Mouse (Mus musculus) heart, embryonic 12.5 days (tissue): ENCODE data around the gene Gpi1. TPM values are rescaled to one million over a fixed set of nuclear protein-coding genes. Genes with fewer than 3 reads are reported as not detected.

Experiments used
- ATAC-seq: fragments of 200-750 bp; cut with Nextera tagmentation; 2 replicates; pipeline ENCODE4 v1.8.0; 2017; ENCODE audit warnings: moderate TSS enrichment, moderate library complexity; ENCODE audit not compliant: insufficient number of reproducible peaks, low FRiP score
- H3K27ac ChIP-seq: fragments of 300-500 bp; sonication (generic); 2 replicates; pipeline ENCODE4 v1.5.1; 2016; ENCODE audit warnings: mild to moderate bottlenecking, moderate library complexity; ENCODE audit not compliant: poor library complexity, severe bottlenecking
- H3K27me3 ChIP-seq: fragments of 300-500 bp; sonication (generic); replicated peaks from 2 replicates; pipeline ENCODE4 v1.6.1; 2016; ENCODE audit warnings: mild to moderate bottlenecking, moderate library complexity
- H3K36me3 ChIP-seq: fragments of 300-500 bp; sonication (generic); 2 replicates; pipeline ENCODE4 v1.6.1; 2016; ENCODE audit warnings: mild to moderate bottlenecking, moderate library complexity
- H3K4me1 ChIP-seq: fragments of 300-500 bp; sonication (generic); replicated peaks from 2 replicates; pipeline ENCODE4 v1.6.1; 2016; ENCODE audit warnings: mild to moderate bottlenecking
- H3K4me2 ChIP-seq: fragments of 300-500 bp; sonication (generic); 2 replicates; pipeline ENCODE4 v1.6.1; 2016; ENCODE audit warnings: mild to moderate bottlenecking, moderate library complexity
- H3K4me3 ChIP-seq: fragments of 300-500 bp; sonication (generic); 2 replicates; pipeline ENCODE4 v1.5.1; 2016; ENCODE audit warnings: mild to moderate bottlenecking
- H3K9ac ChIP-seq: fragments of 300-500 bp; sonication (generic); 2 replicates; pipeline ENCODE4 v1.6.1; 2016; ENCODE audit warnings: mild to moderate bottlenecking, moderate library complexity
- H3K9me3 ChIP-seq: fragments of 300-500 bp; sonication (generic); replicated peaks from 2 replicates; pipeline ENCODE4 v1.6.1; 2016; ENCODE audit warnings: mild to moderate bottlenecking, moderate library complexity
- WGBS: fragments of 180-500 bp; shearing (Covaris S2); methylation state at CpG from one replicate; pipeline ENCODE4 v1.1.7; 2016; 5-methylcytosine and 5-hydroxymethylcytosine counted together
- polyA plus RNA-seq: library from polyadenylated mRNA; unstranded; fragments of >200 nt; fragmentation: Nextera tagmentation; extraction: Ambion mirVana; gene quantifications from 2 replicates; pipeline ENCODE4 v1.2.1, GENCODE M21; 2016

Gene Gpi1
- polyA plus RNA-seq, 1 experiment from 2014 or later: 777 TPM

GRCm38 (mm10) chr7:34229153-34229552 is 983 bp downstream of the Gpi1 start:
- WGBS: 10% methylated on average over 5 of the region's 5 CpGs
- H3K27ac ChIP-seq: peak overlapping the region; percentile 89
- no peak for ATAC-seq

DNA sequence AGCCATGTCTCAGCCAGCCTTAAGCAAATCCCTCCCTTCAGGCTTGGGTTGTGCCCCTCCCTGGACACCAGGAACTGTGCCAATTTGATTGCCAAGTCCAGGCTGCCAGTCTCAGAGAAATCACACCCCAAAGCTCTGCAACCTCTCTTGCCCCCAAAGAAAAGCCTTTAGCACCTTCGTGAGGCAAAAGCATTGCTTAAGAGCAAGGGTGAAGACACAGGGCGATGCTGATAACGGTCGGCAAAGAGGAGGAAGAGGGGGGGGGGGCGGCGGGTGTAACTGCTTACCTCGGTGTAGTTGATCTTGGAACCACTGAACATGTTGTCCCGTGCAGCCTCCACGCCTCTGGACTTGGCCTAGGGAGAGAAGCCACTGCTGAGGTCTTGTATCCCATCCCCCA is 1.5 kb downstream of the Gpi1 start:
- peaks cover 59% of the 10 kb centered on the region for H3K4me1 ChIP-seq
- 0 out of 2 replicates have a peak overlapping the region, but pooled peaks have one; percentile 89 for H3K27ac ChIP-seq
- no peaks in the 10 kb centered on the region for H3K27me3 ChIP-seq
- H3K36me3 ChIP-seq: peaks cover 51% of the 10 kb centered on the region
- H3K4me3 ChIP-seq: peak overlapping the region; percentile 73
- H3K9me3 ChIP-seq: no peaks in the 10 kb centered on the region
- peak overlapping the region; percentile 84 for H3K9ac ChIP-seq
- peak overlapping the region; percentile 76 for H3K4me2 ChIP-seq
- 12% methylated on average over 9 of the region's 9 CpGs for whole genome bisulfite sequencing
- ATAC-seq: no peak

More at GRCm38 (mm10) chr7:34229153-34229552, 983 bp downstream of the Gpi1 start:
- Histone ChIP-seq H3K4me2 (peak overlapping the region; percentile 76), H3K9me3 (no peaks in the 10 kb centered on the region), H3K27me3 (no peaks in the 10 kb centered on the region), H3K4me3 (peak overlapping the region; percentile 73), H3K9ac (peak overlapping the region; percentile 84), H3K4me1 (peaks cover 61% of the 10 kb centered on the region), H3K36me3 (peaks cover 46% of the 10 kb centered on the region)

GRCm38 (mm10) chr7:34226846-34227245 is 3.3 kb downstream of the Gpi1 start:
- H3K4me3 ChIP-seq: peak overlapping the region; percentile 73
- H3K27me3 ChIP-seq: no peaks in the 10 kb centered on the region
- H3K9ac ChIP-seq: peak overlapping the region; percentile 84; the same call in 1 of the 2 replicates
- peaks cover 47% of the 10 kb centered on the region for H3K4me1 ChIP-seq
- H3K4me2 ChIP-seq: peak overlapping the region; percentile 76
- H3K36me3 ChIP-seq: peaks cover 69% of the 10 kb centered on the region
- H3K9me3 ChIP-seq: no peaks in the 10 kb centered on the region
- ATAC-seq: no peak
- WGBS: 86% methylated on average over 12 of the region's 12 CpGs
- no peak overlapping the region for H3K27ac ChIP-seq

DNA sequence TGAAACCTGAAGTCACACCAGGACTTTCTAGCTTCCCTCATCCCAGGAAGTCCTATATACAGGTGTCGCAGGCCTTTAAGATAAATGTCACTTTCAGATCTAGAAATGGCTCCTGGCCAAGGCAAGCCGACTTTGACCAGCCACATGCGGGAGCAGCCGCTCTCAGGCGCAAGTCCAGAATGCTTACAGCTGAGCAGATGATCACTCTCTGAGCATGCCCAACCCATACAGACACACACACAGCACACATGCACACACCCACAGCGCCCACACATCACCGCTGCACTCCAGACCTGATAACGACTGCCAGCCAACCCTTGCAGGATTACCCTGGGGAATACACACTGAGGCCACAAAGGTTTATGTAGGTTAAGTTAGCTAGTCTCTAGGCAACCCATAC is 4.0 kb downstream of the Gpi1 start:
- Histone ChIP-seq H3K36me3 (peaks cover 77% of the 10 kb centered on the region), H3K9me3 (no peaks in the 10 kb centered on the region), H3K27ac (0 out of 2 replicates have a peak overlapping the region, but pooled peaks have one; percentile 10), H3K4me3 (peak overlapping the region; percentile 73), H3K27me3 (no peaks in the 10 kb centered on the region), H3K4me1 (peaks cover 47% of the 10 kb centered on the region), H3K4me2 (peak overlapping the region; percentile 76), H3K9ac (peak overlapping the region; percentile 84; the same call in 1 of the 2 replicates)
- 50% methylated on average over 8 of the region's 8 CpGs for WGBS
- ATAC-seq: no peak

DNA sequence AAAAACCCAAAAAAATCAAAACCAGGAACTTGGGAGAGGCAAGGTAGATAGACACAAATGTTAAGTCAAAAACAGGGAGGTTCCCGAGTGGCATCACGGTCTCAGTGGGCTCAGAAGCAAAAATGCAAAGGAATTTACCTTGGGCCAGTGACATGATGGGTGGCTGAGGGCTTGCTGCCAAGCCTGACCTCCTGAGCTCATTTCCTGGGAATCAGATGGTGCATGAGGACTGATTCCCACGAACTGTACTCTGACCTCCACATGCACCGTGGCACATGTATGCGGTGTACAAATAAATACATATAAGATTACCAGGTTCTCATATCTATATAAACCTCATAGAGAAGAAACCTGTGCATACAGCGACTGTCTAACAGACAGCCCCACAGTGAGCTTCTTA is 5.8 kb downstream of the Gpi1 start:
- H3K9ac ChIP-seq: no peak overlapping the region
- H3K4me3 ChIP-seq: no peak overlapping the region
- peaks cover 95% of the 10 kb centered on the region for H3K36me3 ChIP-seq
- no peak overlapping the region for H3K4me2 ChIP-seq
- 93% methylated on average over 6 of the region's 6 CpGs for WGBS
- H3K27ac ChIP-seq: no peak overlapping the region
- H3K9me3 ChIP-seq: no peaks in the 10 kb centered on the region
- H3K27me3 ChIP-seq: no peaks in the 10 kb centered on the region
- peaks cover 40% of the 10 kb centered on the region for H3K4me1 ChIP-seq
- ATAC-seq: no peak

DNA sequence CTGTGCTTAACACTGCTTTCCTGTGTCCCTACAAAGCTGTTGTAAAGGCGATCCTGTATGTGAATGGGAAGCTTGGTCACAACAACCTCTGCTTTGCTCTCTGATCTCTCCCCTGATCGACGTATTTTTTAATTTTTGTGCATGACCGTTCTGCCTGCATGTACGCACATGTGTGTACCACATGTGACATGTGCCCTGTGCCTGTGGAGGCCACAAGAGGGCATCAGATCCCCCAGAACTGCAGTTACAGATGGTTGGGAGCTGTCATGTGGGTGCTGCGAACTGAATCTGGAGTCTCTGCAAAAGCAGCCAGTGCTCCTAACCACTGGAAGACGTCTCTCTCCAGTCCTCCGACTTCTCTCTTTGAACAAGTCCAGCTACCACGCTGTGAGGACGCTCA is 7.8 kb downstream of the Gpi1 start:
- Histone ChIP-seq H3K4me2 (no peak overlapping the region), H3K9ac (no peak overlapping the region), H3K36me3 (peaks cover 99% of the 10 kb centered on the region), H3K27ac (no peak overlapping the region), H3K4me1 (peaks cover 20% of the 10 kb centered on the region), H3K27me3 (no peaks in the 10 kb centered on the region), H3K9me3 (no peaks in the 10 kb centered on the region), H3K4me3 (no peak overlapping the region)
- 93% methylated on average over 10 of the region's 10 CpGs for WGBS
- no peak for ATAC-seq

GRCm38 (mm10) chr7:34221594-34222250 is 8.4 kb downstream of the Gpi1 start:
- Histone ChIP-seq H3K27ac (no peak overlapping the region), H3K4me1 (peaks cover 14% of the 10 kb centered on the region), H3K4me2 (no peak overlapping the region), H3K9me3 (no peaks in the 10 kb centered on the region), H3K4me3 (no peak overlapping the region), H3K36me3 (peaks cover 99% of the 10 kb centered on the region), H3K27me3 (no peaks in the 10 kb centered on the region), H3K9ac (no peak overlapping the region)
- 77% methylated on average over 9 of the region's 9 CpGs for WGBS
- no peak for ATAC-seq

DNA sequence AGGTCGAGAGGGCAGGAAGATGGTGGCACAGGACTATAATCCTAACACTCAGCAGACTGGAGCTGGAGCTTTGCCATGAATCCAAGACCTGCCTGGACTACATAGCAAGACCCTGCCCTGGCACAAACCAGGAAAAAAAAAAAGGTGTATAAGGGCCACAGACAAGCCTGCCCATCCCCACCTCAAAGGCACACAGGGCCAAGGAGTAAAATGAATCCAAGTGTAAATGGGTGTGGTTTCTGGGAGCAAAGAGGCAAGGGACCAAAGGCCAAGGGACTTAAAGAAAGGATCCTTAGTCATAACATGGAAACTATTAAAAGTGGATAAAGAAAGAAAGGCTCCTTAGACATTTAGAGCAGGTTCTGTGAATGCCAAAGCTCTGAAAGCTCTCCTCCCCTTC is 11.6 kb downstream of the Gpi1 start:
- Histone ChIP-seq H3K4me2 (no peak overlapping the region), H3K4me1 (no peaks in the 10 kb centered on the region), H3K9me3 (no peaks in the 10 kb centered on the region), H3K4me3 (no peak overlapping the region), H3K27me3 (no peaks in the 10 kb centered on the region), H3K36me3 (peaks cover 100% of the 10 kb centered on the region), H3K27ac (no peak overlapping the region), H3K9ac (no peak overlapping the region)
- WGBS: 80% methylated on average over 1 of the region's 1 CpGs
- no peak for ATAC-seq

- Histone ChIP-seq H3K4me2 (no peak overlapping the region), H3K27me3 (no peaks in the 10 kb centered on the region), H3K9me3 (no peaks in the 10 kb centered on the region), H3K9ac (no peak overlapping the region), H3K27ac (no peak overlapping the region), H3K36me3 (peaks cover 100% of the 10 kb centered on the region), H3K4me1 (no peaks in the 10 kb centered on the region), H3K4me3 (no peak overlapping the region)
- no peak for ATAC-seq
- 88% methylated on average over 10 of the region's 10 CpGs for WGBS
Observed at GRCm38 (mm10) chr7:34216474-34216873, 13.7 kb downstream of the Gpi1 start.

DNA sequence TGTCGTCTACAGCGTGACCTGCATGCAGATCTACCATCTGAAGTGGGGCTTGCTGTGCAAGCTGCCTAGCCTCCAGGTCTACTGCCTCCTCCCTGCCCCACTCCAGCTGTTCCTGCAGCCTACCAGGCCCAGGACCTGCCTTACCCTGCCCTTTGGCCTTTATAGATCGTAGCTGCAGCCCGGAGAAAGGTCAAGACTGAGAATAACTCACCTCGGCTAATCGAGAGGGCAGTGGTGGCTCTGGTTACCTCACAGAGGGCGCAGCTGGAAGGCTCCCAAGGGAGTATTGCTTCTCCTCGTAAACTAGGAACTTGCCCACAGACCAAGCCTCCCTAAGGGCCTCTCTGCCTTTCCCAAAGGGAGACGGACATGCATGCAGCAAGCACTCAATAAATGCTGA is 14.7 kb downstream of the Gpi1 start:
- ATAC-seq: no peak
- Histone ChIP-seq H3K9ac (no peak overlapping the region), H3K36me3 (peaks cover 100% of the 10 kb centered on the region), H3K27ac (no peak overlapping the region), H3K4me1 (0 out of 2 replicates have a peak, but pooled peaks cover 4% of the 10 kb centered on the region), H3K4me3 (no peak overlapping the region), H3K9me3 (no peaks in the 10 kb centered on the region), H3K27me3 (no peaks in the 10 kb centered on the region), H3K4me2 (no peak overlapping the region)
- WGBS: 86% methylated on average over 9 of the region's 9 CpGs

DNA sequence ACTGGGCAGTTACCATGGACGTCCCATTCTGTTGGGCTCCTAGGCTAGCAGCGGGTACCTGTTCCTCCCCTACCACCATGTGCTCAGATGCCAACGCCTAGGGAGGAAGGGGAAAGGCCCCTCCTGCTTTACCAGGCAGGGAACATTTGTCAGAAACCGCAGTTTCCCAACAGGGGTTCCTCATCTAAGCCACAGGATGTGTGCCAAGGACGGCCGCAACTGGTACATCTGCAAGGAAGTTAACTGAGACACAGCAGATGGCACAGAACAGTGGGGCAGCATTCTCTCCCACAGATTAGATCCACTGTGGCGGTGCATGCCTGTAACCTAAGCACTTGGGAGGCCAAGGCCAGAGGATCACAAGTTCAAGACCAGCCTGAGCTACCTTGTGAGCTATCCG is 15.5 kb downstream of the Gpi1 start:
- no peak overlapping the region for H3K9ac ChIP-seq
- H3K4me1 ChIP-seq: 0 out of 2 replicates have a peak, but pooled peaks cover 8% of the 10 kb centered on the region
- H3K4me3 ChIP-seq: no peak overlapping the region
- peaks cover 100% of the 10 kb centered on the region for H3K36me3 ChIP-seq
- WGBS: 92% methylated on average over 8 of the region's 8 CpGs
- ATAC-seq: no peak
- no peaks in the 10 kb centered on the region for H3K27me3 ChIP-seq
- no peak overlapping the region for H3K27ac ChIP-seq
- no peak overlapping the region for H3K4me2 ChIP-seq
- H3K9me3 ChIP-seq: no peaks in the 10 kb centered on the region

DNA sequence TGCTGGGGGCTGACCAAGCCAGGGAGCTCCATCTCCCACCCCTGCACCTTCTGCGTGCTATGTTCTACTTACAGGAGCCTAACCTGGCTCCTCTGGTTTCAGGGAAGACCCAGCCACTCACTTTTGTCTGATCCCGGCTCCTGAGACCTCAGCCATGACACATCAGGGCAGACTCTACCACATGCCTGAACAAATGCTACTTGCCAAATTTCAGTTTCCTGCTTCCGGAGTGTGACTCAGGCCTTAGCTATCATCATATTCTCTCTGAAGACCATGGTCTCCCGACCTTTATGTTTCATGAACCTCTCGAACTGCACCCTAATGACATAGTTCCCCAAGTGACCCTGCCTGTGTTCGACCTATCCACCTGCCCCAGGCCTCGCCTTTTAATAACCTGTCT is 16.9 kb downstream of the Gpi1 start:
- H3K27ac ChIP-seq: no peak overlapping the region
- H3K4me2 ChIP-seq: no peak overlapping the region
- H3K4me3 ChIP-seq: no peak overlapping the region
- 0 out of 2 replicates have a peak, but pooled peaks cover 8% of the 10 kb centered on the region for H3K4me1 ChIP-seq
- H3K9ac ChIP-seq: no peak overlapping the region
- H3K27me3 ChIP-seq: no peaks in the 10 kb centered on the region
- peaks cover 100% of the 10 kb centered on the region for H3K36me3 ChIP-seq
- no peaks in the 10 kb centered on the region for H3K9me3 ChIP-seq
- 90% methylated on average over 7 of the region's 7 CpGs for WGBS
- no peak for ATAC-seq
